Mouse (Mus musculus) layer of hippocampus, postnatal 25 days (tissue): ENCODE data around the gene Umodl1. TPM values are rescaled to one million over a fixed set of nuclear protein-coding genes. Genes with fewer than 3 reads are reported as not detected.
A peak's percentile ranks its signal among the peaks of the same experiment; 100 is the strongest.

Source experiments
- DNase-seq, 2 experiments: peaks; one replicate each; pipeline ENCODE4 v3.0.0; 2022; ENCODE audit warnings: mixed read lengths in 2 of 2, low spot score in 1 of 2; ENCODE audit errors: extremely low spot score in 1 of 2
- total RNA-seq, 2 experiments: library from RNA; stranded (reverse); gene quantifications; 2 replicates each; pipeline ENCODE4 v1.2.3; 2021

Umodl1 gene
- under 1 TPM; 0.38 to 0.49 TPM for total RNA-seq

DNA sequence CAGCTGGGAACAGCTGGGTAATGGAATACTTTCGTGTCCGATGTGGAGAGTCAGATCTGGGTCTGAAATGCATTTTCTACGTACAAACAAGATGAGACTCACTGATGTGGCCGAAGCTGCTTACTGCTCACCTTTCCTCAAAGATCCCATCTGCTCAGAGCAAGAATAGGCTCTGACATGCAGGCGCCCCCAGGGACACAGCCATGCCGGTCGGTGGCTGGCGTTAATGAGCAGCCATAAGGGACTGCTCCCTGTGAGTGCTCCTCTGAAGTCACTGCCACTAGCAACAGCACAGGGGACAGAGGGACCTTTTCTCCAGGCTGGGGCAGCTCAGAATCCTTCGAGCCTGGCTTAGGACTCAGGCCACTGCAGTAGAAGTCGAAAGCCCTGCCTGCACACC, at the start of gene Umodl1:
Umodl1 (plus strand) TSS at position 301 of the 400 bp plus-strand sequence.
- no peak for DNase-seq

DNA sequence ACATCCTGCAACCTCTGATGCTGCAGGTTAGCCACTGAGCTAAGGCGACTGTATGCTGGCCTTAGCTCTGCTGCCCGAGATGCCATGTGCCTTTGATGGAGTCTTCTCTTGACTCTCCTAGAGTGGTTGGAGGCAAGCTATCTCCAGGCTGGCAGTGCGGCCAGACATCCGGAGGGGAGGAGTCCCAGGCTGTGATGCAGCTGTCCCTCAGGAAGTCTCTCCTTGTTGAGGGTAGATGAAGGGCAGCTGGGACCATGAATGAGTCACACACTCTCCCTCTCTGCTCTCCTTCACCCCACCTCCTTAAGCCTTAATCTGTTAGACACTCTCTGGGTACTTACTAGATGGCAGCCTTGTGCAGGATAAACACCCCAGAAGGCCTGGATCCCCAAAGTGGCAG, 46.9 kb upstream of the Umodl1 start:
- DNase-seq, result no peak

- no peak for DNase-seq
Measured at GRCm38 (mm10) chr17:30910866-30911731, 43.3 kb upstream of the Umodl1 start.

DNA sequence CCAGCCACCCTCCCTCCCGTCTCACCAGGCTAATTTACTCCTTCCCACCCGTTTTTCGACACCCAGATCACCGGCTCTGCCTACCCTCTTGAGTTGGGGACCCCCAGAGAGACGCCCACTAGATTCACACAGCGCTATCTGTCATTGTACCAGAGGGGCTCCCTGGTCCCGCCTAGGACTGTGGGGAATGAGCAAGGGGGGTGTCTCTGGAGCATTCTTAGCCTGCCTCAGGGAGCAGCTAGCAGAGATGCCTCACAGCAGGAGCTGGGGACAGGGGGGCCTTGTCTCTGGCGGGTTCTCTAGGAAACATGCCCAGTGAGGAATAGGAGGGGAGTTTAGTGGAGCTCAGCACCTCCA, 42.7 kb upstream of the Umodl1 start:
- DNase-seq, result no peak

GRCm38 (mm10) chr17:30912536-30912935, 41.9 kb upstream of the Umodl1 start:
- DNase-seq, result no peak

GRCm38 (mm10) chr17:30914264-30914663, 40.2 kb upstream of the Umodl1 start:
- DNase-seq, result no peak

DNA sequence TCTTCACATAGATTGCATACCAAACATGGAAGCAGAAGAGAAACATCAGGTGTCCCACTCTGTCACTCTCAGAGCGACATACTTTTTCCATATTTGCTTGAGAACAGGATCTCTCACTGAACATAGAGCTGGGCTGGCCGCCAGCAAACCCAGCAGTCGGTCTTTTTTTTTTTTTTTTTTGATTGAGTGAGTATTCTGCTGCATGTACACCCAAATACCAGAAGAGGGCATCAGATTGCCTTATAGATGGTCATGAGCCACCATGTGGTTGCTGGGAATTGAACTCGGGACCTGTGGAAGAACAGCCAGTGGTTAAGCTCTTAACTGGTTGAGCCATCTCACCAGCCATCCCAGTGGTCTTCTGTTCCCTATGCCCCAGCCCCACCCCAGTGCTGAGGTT, 30.9 kb upstream of the Umodl1 start:
- DNase-seq, result no peak

DNA sequence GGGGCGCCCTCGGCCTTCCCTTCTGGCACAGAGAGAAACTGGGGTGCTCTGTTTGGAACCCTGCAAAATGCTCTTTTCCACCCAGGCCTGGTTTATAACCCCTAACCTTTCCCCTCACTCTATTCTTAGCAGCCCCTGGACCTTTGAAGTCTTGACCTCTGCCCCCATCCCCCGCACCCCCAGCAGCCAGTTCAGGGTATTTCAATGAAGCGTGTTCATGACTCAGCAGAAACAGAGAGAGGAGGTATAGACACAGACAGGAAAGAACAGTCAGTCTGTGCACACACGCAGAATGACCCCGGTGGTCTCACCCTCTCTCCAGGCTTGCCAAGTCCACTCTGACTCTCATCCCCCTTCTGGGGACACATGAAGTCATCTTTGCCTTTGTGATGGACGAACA, 23.6 kb upstream of the Umodl1 start:
- no peak for DNase-seq

GRCm38 (mm10) chr17:30932836-30933235, 21.6 kb upstream of the Umodl1 start:
- DNase-seq, result no peak

- DNase-seq, result no peak
Measured at GRCm38 (mm10) chr17:30935301-30935700, 19.1 kb upstream of the Umodl1 start.

GRCm38 (mm10) chr17:30938554-30938953, 15.9 kb upstream of the Umodl1 start:
- DNase-seq, result no peak

DNA sequence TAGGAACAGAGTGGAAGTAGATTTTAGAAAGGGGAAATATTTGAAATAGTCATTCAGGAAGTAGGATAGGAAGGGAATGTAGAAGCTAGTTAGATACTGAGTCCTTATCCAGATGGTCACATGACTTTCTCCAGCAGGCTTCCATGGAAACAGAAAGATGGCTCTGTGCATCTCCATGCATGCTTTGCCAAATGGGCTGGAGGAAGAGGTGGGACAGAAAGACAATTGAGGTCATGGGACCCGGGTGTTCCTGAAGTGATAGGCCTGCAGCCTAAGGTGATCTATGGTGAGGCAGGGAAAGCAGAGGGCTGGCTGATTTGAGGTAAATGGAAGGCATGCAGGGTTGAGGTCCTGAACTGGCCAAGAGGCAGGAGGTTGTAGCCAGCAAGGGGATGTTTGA, 6.1 kb upstream of the Umodl1 start:
- no peak for DNase-seq

DNA sequence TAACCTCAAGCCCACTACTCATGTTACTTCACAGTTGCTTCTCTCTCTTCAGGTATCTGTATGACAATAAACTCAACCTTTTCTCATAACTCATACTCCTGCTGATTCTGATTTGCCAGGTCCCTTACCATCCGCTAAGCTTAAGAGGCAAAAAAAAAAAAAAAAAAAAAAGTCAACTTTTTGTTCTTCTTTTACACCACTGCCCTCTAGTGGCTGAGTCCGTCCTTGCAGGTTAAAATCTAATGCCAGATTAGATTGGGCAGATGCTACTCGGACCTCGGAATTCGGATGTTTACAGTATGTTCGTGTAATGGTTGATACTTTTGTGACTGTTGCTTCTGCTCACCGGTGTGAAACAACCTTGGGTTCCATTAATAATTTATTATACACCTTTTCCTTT, 3.7 kb upstream of the Umodl1 start:
- peak; percentile 68 to 92 for DNase-seq

GRCm38 (mm10) chr17:30951600-30951999, 2.8 kb upstream of the Umodl1 start:
- DNase-seq, result peak in 1 of 2 experiments; percentile 17

DNA sequence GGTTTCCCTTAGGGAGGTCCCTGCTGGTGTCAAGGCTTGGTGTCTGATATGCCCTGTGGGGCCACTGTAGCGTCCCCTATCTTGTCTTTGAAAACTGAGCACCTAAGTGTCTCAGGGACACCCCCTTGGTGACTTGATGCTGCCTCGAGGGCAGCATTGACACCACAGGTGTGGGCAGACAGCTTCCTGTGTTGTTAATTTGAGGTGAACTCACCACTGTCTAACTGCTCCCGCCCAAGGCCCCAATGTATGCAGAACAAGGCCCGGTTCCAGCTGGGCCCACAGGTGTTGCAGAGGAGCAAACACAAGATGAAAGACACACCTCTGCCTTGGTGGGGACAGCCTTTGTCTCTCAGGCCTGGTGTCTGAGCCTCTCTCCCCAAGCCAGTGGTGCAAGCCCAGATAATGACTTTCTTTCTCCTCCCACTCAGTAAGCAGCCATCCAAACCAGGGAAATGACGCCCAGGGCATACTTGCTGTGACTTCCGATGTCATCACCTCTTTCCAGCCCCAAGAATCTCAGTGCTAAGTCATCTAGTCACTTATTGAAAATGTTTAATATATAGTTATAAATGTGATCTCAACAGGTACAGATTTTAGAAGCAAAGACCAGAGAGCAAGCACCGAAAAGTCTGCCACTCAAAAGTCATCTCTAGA, 7.6 kb downstream of the Umodl1 start:
- DNase-seq, result no peak

DNA sequence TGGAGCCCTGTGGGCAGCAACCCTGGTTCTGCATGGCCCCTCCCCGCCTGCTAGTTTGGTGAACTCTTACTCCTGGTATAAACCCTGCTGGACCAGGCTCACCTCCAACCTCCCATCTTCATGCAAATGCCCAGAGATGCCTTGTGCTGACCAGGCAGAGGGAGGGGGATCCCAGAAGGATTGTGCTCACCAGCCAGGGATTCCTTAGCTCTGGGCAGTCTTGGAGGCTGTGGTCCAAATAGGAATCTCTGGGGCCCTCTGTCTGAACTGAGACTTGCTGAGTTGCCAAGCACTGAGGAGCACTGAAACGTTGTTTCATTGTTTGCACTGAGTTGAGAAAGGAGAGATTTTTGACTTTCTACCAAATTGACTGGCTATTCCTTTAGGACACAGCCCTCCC, 8.4 kb downstream of the Umodl1 start:
- DNase-seq, result no peak

DNA sequence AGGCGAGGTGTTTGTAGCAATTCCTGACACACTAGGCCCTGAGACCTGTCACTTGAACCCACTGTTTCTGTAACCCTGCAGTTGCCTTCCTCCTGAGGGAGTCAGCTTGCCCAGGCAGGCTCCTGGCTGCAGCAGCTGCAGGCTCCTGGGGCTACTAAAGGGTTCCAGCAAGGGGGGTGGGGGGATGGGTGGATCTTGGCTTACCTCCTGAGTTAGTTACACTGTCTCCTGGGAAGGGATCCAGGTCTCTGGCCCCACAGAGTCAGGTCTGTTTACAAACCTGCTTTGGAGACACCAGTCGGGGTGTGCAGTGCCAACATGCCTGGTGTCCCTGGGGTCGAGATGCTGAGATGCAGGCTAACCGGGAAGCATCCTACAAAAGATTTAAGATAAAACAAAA, 15.5 kb downstream of the Umodl1 start:
- DNase-seq, result no peak

DNA sequence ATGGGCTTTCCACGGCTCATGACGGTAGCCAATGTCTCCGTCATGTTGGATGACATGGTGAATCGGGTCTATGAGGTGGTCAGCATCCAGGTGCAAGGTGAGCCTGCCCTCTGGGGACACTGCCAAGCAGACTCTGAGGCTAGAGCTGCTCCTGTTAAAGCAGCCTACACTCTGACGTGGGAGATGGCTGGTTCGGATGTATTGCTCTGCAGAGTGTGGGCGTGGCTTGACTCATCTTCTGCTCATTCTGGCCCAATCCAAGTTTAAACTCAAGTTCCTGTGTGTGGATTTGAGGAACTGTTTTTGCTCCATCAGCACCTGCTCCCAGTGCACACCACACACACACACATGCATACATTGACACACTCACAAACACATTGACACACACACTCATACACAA, 17.4 kb downstream of the Umodl1 start:
- no peak for DNase-seq

DNA sequence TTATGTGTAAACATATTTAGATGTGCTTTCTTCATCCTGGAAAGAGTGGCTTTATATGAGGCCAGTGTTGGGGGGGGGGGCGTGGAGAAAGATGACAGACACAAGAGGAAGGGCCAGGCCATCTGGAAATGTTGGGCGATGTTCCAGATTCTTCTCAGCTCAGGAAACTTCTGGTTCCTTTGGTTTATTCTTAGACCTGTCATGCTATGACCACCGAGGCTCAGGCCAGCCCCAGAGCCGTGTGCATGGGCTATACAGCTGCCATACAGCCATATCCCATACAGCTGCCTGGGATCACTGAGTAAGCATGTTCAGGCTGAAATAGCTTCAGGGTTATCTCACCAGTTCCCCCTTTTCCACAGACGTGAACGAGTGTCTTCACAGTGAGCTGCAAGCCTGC, 18.9 kb downstream of the Umodl1 start:
- DNase-seq, result no peak

- DNase-seq, result no peak
Measured at GRCm38 (mm10) chr17:30977290-30977689, 22.9 kb downstream of the Umodl1 start.

DNA sequence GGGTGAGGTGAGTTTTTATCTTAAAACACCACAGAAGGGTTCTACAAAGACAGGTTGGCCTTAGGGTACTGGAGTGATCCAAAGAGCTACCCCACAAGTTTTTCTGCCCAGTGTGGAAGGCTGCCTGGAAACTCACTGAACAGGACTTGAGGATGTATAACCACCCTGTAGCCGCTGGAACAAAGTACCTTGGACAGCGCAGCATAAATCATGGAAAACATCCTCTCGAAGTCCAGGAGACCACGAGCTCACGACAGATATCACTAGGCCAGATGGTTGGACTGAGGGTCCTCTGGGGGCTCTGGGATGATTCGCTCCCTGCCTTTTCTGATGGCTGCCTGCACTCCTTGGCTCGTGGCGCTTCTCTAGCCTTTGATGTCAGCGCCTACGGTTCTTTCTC, 24.1 kb downstream of the Umodl1 start:
- DNase-seq, result no peak

- DNase-seq, result no peak
Measured at GRCm38 (mm10) chr17:30983521-30983920, 29.1 kb downstream of the Umodl1 start.
